Mouse (Mus musculus) heart, adult 2 months (tissue): ENCODE measurements around the gene Celf3. TPM values are rescaled to one million over a fixed set of nuclear protein-coding genes. Genes with fewer than 3 reads are reported as not detected.

Experiments used
- DNase-seq, 2 experiments: peaks; one replicate each; pipeline ENCODE4 v3.0.0; 2021
- H3K27ac ChIP-seq: fragments of 200-600 bp; 2 replicates; pipeline ENCODE4 v1.8.1; 2022
- H3K27me3 ChIP-seq: fragments of 200-500 bp; 2 replicates; pipeline ENCODE4 v1.6.1; 2012; ENCODE audit warnings: mild to moderate bottlenecking, low read length, inconsistent platforms, mixed read lengths; ENCODE audit not compliant: control insufficient read depth, insufficient read depth
- H3K36me3 ChIP-seq: fragments of 200-500 bp; 2 replicates; pipeline ENCODE4 v1.6.1; 2012; ENCODE audit warnings: low read length, inconsistent platforms; ENCODE audit not compliant: control insufficient read depth, insufficient read depth
- H3K4me1 ChIP-seq: fragments of 200-500 bp; 2 replicates; pipeline ENCODE4 v1.6.1; 2011; ENCODE audit warnings: low read length; ENCODE audit not compliant: control insufficient read depth, insufficient read depth
- H3K4me3 ChIP-seq: fragments of 200-600 bp; 2 replicates; pipeline ENCODE4 v1.8.1; 2022
- H3K79me2 ChIP-seq: fragments of 200-500 bp; replicated peaks from 2 replicates; pipeline ENCODE4 v1.6.1; 2012; ENCODE audit warnings: mild to moderate bottlenecking, inconsistent platforms, low read length, moderate library complexity, mixed read lengths; ENCODE audit not compliant: control insufficient read depth, insufficient read depth
- H3K9ac ChIP-seq: fragments of 200-500 bp; 2 replicates; pipeline ENCODE4 v1.6.1; 2012; ENCODE audit warnings: low read depth, mild to moderate bottlenecking, control low read depth, inconsistent platforms, low read length, mixed read lengths
- CTCF ChIP-seq: fragments of 200-600 bp; IDR thresholded peaks from 2 replicates; pipeline ENCODE4 v1.8.1; 2022; ENCODE audit warnings: antibody characterized with exemption, mild to moderate bottlenecking, moderate library complexity
- EP300 ChIP-seq: fragments of 200-500 bp; IDR thresholded peaks from 2 replicates; pipeline ENCODE4 v1.6.1; 2011; ENCODE audit warnings: low read depth, low read length, control low read depth; ENCODE audit not compliant: insufficient read depth
- POLR2A ChIP-seq: fragments of 200-500 bp; IDR thresholded peaks from 2 replicates; pipeline ENCODE4 v1.6.1; 2011; ENCODE audit warnings: mild to moderate bottlenecking, low read depth, low read length, control low read depth; ENCODE audit not compliant: insufficient read depth
- WGBS: fragments of 180-500 bp; shearing (Covaris S2); methylation state at CpG from one replicate; pipeline ENCODE4 v1.1.7; 2018; 5-methylcytosine and 5-hydroxymethylcytosine counted together
- intact Hi-C: fragments of 180-260 bp; cut with DNase I; formaldehyde crosslinking; loops from one replicate; pipeline ENCODE4 v1.15.1; 2025
- polyA plus RNA-seq: library from polyadenylated mRNA; depleted of rRNA; stranded (reverse); fragments of >200 nt; gene quantifications from 2 replicates; pipeline ENCODE4 v1.2.3, GENCODE M21; 2012
- total RNA-seq, 2 experiments: library from RNA; stranded (reverse); gene quantifications; 2 replicates each; pipeline ENCODE4 v1.2.3; 2021

Celf3 gene
- total and polyA plus RNA-seq, 3 experiments: 0.27 to 0.96 TPM; not detected in 1

- TF ChIP-seq POLR2A (no peak), EP300 (no peak), CTCF (no peak)
- under 1% methylated on average over 24 of the region's 24 CpGs for WGBS
- peaks cover 1% of the 10 kb centered on the region for H3K4me1 ChIP-seq
- 0 out of 2 replicates have a peak, but pooled peaks cover 3% of the 10 kb centered on the region for H3K27me3 ChIP-seq
- peak within 1 kb of the TSS; percentile 85 for H3K27ac ChIP-seq
- DNase-seq: no peak
- H3K9ac ChIP-seq: peak within 1 kb of the TSS; percentile 99
- H3K4me3 ChIP-seq: peak within 1 kb of the TSS; percentile 94
- 0 out of 2 replicates have a peak, but pooled peaks cover 1% of the 10 kb centered on the region for H3K79me2 ChIP-seq
- H3K36me3 ChIP-seq: peaks cover 2% of the 10 kb centered on the region; the same call in 1 of the 2 replicates
- intact Hi-C loops: loop anchor here (2.0 to 10.0 kb wide), 2 partner anchors 71 to 129 kb away; partner anchors contain the start of genes Rorc and Them4
Measured at GRCm38 (mm10) chr3:94443597-94443964, 34.5 kb upstream of the Celf3 start, which contains the start of gene Oaz3. Gene Oaz3 (minus strand): TSS chr3:94443915.

GRCm38 (mm10) chr3:94449377-94449776 lies 28.7 kb upstream of the Celf3 start:
- intact Hi-C loops: loop anchor here (10.0 kb wide), 1 partner anchor 135 kb away; the partner anchor contains the start of gene Them4
- H3K36me3 ChIP-seq: peaks cover 4% of the 10 kb centered on the region; the same call in 1 of the 2 replicates

DNA sequence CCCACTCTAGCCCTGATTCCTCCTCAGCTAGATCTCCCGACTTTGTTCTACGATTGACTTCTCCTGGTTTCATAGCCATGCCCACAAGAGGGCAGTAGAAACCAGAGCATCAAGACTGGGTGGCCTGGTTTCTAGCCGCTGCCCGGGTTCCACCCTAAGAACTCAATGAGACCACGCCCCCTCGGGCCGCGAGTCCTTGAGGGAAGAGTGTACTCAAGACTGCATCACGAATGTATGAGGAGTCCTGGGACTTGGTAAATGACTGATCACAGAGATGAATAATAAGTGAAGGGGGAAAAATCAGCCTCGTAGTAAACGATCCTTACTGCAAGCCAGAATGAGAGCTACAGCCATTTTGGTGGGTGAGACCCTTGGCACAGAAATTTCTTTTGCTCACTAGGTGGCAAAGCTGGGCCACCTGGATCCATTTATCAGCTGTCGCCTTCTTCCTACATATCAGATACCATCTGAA lies 21.5 kb upstream of the Celf3 start:
- H3K27me3 ChIP-seq: no peaks in the 10 kb centered on the region
- no peak overlapping the region for H3K9ac ChIP-seq
- no peaks in the 10 kb centered on the region for H3K4me1 ChIP-seq
- H3K27ac ChIP-seq: no peak overlapping the region
- no peaks in the 10 kb centered on the region for H3K79me2 ChIP-seq
- TF ChIP-seq EP300: peak; percentile 47; the same call in 1 of the 2 replicates
- no peak for TF ChIP-seq POLR2A
- peak; percentile 93 for TF ChIP-seq CTCF
- 2% methylated on average over 12 of the region's 12 CpGs for WGBS
- no peaks in the 10 kb centered on the region for H3K36me3 ChIP-seq
- DNase-seq: peak; percentile 68 to 78
- intact Hi-C loops: loop anchor here (1.0 to 10.0 kb wide), 5 partner anchors 46 to 388 kb away; partner anchors contain the start of gene Snx27
- no peak overlapping the region for H3K4me3 ChIP-seq

More at GRCm38 (mm10) chr3:94449377-94449776, 28.7 kb upstream of the Celf3 start:
- H3K79me2 ChIP-seq: no peaks in the 10 kb centered on the region
- 92% methylated on average over 2 of the region's 2 CpGs for WGBS
- H3K27me3 ChIP-seq: no peaks in the 10 kb centered on the region
- TF ChIP-seq POLR2A (no peak), CTCF (no peak), EP300 (no peak)
- DNase-seq: no peak
- no peaks in the 10 kb centered on the region for H3K4me1 ChIP-seq
- H3K4me3 ChIP-seq: no peak overlapping the region
- H3K27ac ChIP-seq: no peak overlapping the region
- no peak overlapping the region for H3K9ac ChIP-seq

- Histone ChIP-seq H3K36me3 (no peaks in the 10 kb centered on the region), H3K4me3 (no peak overlapping the region), H3K27ac (no peak overlapping the region), H3K79me2 (no peaks in the 10 kb centered on the region), H3K27me3 (no peaks in the 10 kb centered on the region), H3K9ac (no peak overlapping the region), H3K4me1 (no peaks in the 10 kb centered on the region)
- DNase-seq: no peak
- intact Hi-C loops: loop anchor here (5.0 to 10.0 kb wide), 3 partner anchors 90 to 388 kb away; partner anchors contain the start of gene Snx27
- TF ChIP-seq EP300 (no peak), POLR2A (no peak), CTCF (no peak)
- WGBS: 78% methylated on average over 3 of the region's 3 CpGs
Measured at GRCm38 (mm10) chr3:94457055-94457454, 21.0 kb upstream of the Celf3 start.

- Histone ChIP-seq H3K36me3 (no peaks in the 10 kb centered on the region), H3K4me3 (no peak overlapping the region), H3K27ac (no peak overlapping the region), H3K9ac (no peak overlapping the region), H3K27me3 (no peaks in the 10 kb centered on the region), H3K79me2 (no peaks in the 10 kb centered on the region), H3K4me1 (no peaks in the 10 kb centered on the region)
- WGBS: 86% methylated on average over 2 of the region's 2 CpGs
- TF ChIP-seq CTCF: no peak
- no peak for TF ChIP-seq POLR2A
- no peak for TF ChIP-seq EP300
- no peak for DNase-seq
- intact Hi-C loops: loop anchor here (5.0 to 10.0 kb wide), 3 partner anchors 93 to 385 kb away; partner anchors contain the start of gene Snx27
Measured at GRCm38 (mm10) chr3:94459834-94460233, 18.3 kb upstream of the Celf3 start.

DNA sequence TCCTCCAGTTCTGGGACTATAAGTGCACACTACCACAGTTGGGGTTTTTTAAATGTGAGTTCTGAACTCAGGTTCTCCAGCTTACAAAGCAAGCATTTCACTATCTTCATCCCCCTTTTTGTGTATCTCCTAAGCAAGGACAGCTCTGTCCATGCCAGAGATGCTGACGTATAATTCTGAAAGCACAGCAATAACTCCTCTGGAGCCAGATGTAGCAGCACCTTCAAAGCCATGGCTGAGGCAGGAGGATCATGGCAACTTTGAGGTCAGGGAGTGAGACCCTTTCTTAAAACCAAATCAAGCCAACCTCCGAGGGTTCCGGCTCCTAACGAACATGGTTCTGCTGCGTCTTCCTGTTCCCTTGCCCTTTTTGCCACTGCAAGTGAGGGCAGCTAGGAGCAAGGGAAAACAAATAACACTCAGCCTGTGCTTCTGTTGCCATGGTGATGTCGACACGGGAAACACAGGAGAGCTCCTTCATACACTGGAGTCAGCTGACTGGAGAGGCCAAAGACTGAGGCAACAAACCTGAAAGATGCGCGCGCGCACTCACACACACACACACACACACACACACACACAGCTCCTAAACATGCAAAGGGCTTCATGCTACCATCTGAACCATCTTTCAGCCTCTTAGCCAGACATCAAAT lies 14.0 kb upstream of the Celf3 start:
- WGBS: 57% methylated on average over 11 of the region's 11 CpGs
- no peaks in the 10 kb centered on the region for H3K27me3 ChIP-seq
- H3K9ac ChIP-seq: no peak overlapping the region
- TF ChIP-seq CTCF (no peak), POLR2A (no peak), EP300 (no peak)
- H3K4me1 ChIP-seq: no peaks in the 10 kb centered on the region
- no peaks in the 10 kb centered on the region for H3K79me2 ChIP-seq
- DNase-seq: no peak
- intact Hi-C loops: no loop called here
- H3K36me3 ChIP-seq: no peaks in the 10 kb centered on the region
- no peak overlapping the region for H3K27ac ChIP-seq
- H3K4me3 ChIP-seq: no peak overlapping the region
